Mouse (Mus musculus): ENCODE measurements around the gene Nedd4. TPM values are rescaled to one million over a fixed set of nuclear protein-coding genes. Genes with fewer than 3 reads are reported as not detected.
"Not testable (repeated sequence)": the region's sequence is repeated elsewhere in the genome, so short reads cannot be mapped to it uniquely, and the experiment has no call there.

Nedd4 gene
- polyA plus RNA-seq, 1 experiment from 2014 or later: 660 TPM

DNA sequence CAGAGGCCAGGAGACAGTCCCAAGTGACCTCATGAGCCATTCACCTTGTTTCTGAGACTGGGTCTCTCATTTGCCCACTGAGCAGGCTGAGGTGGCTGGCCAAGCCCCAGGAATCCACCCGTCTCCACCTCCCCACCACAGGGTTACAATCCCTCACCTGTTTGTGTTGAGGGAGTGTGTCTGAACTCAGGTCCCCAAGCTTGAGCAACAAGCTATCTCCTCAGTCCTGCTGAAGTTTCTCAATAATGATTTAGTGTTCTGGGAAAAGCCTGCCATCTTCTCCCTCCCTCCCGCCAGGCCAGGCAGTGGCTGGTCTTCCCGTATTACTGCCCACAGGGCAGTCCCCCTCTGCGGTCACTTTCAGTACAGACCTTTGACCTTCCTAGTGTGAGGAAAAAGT lies 5.7 kb upstream of the Nedd4 start:
- no peak for DNase-seq (ENCODE audit: low spot score)
- Histone ChIP-seq H3K9me3 (no peaks in the 10 kb centered on the region), H3K36me3 (replicated peaks) (no peaks in the 10 kb centered on the region), H3K4me3 (no peak overlapping the region), H3K4me1 (peaks cover 70% of the 10 kb centered on the region), H3K27ac (replicated peaks) (peak overlapping the region; percentile 55), H3K27me3 (replicated peaks; ENCODE audit: low read depth, poor library complexity, severe bottlenecking) (no peaks in the 10 kb centered on the region)
- WGBS: 23% methylated on average over 4 of the region's 4 CpGs

GRCm38 (mm10) chr9:72656940-72657339 lies 5.2 kb upstream of the Nedd4 start:
- H3K36me3 ChIP-seq (replicated peaks): no peaks in the 10 kb centered on the region
- H3K4me3 ChIP-seq: no peak overlapping the region
- no peaks in the 10 kb centered on the region for H3K27me3 ChIP-seq (replicated peaks; ENCODE audit: low read depth, poor library complexity, severe bottlenecking)
- no peak for DNase-seq (ENCODE audit: low spot score)
- WGBS: 32% methylated on average over 3 of the region's 3 CpGs
- H3K27ac ChIP-seq (replicated peaks): peak overlapping the region; percentile 55
- peaks cover 70% of the 10 kb centered on the region for H3K4me1 ChIP-seq
- H3K9me3 ChIP-seq: no peaks in the 10 kb centered on the region

DNA sequence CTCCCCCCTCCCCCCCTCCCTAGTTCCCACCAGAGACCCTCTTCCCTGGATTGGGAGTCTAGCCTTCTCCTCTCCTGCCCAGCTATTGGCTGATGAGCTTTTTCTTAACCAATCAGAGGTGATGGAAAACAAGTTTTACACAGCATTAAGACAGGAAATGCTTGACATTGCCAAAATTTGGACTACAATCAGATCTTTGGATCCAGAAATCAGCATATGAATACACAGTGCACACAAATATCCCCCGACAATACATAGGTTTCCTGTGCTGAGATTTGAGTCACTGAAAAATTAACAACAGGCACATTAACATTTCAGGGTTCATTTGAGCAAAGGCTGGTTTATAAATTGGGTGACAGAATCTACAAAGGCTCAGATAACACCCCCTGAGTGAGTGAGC lies 4.5 kb upstream of the Nedd4 start:
- peaks cover 68% of the 10 kb centered on the region for H3K4me1 ChIP-seq
- 84% methylated on average over 1 of the region's 1 CpGs for WGBS

GRCm38 (mm10) chr9:72660139-72660538 lies 2.0 kb upstream of the Nedd4 start:
- peaks cover 62% of the 10 kb centered on the region for H3K4me1 ChIP-seq
- no peaks in the 10 kb centered on the region for H3K27me3 ChIP-seq (replicated peaks; ENCODE audit: low read depth, poor library complexity, severe bottlenecking)
- H3K36me3 ChIP-seq (replicated peaks): peaks cover 15% of the 10 kb centered on the region
- no peak for DNase-seq (ENCODE audit: low spot score)
- 87% methylated on average over 4 of the region's 4 CpGs for WGBS
- H3K9me3 ChIP-seq: no peaks in the 10 kb centered on the region
- no peak overlapping the region for H3K4me3 ChIP-seq
- 0 out of 2 replicates have a peak overlapping the region, but pooled peaks have one; percentile 25 for H3K27ac ChIP-seq (replicated peaks)

More for the DNA sequence above, 4.5 kb upstream of the Nedd4 start:
- Histone ChIP-seq H3K4me3 (no peak overlapping the region), H3K36me3 (replicated peaks) (no peaks in the 10 kb centered on the region), H3K9me3 (no peaks in the 10 kb centered on the region), H3K27ac (replicated peaks) (no peak overlapping the region), H3K27me3 (replicated peaks; ENCODE audit: low read depth, poor library complexity, severe bottlenecking) (no peaks in the 10 kb centered on the region)
- DNase-seq (ENCODE audit: low spot score): no peak

DNA sequence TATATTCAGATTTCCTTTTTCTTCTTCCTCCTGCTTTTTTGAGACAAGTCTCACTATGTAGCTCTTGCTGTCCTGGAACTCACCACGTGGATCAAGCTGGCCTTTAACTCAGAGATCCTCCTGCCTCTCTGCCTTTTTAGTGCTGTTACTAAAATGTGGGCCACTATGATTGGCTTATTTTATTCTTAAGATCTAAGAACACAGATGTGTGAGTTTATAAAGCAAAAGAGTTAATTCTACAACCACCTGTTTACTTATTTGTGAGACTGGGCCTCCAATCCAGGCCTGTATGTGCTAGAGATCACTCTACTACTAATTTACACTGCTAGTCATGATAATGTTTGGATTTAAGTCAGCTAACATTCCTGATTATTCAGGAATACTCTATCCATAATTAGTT lies 1.2 kb upstream of the Nedd4 start:
- no peak for DNase-seq (ENCODE audit: low spot score)
- Histone ChIP-seq H3K27me3 (replicated peaks; ENCODE audit: low read depth, poor library complexity, severe bottlenecking) (no peaks in the 10 kb centered on the region), H3K36me3 (replicated peaks) (peaks cover 23% of the 10 kb centered on the region), H3K9me3 (no peaks in the 10 kb centered on the region), H3K4me3 (peak overlapping the region; percentile 99), H3K4me1 (peaks cover 61% of the 10 kb centered on the region), H3K27ac (replicated peaks) (peak overlapping the region; percentile 100)
- 37% methylated on average over 1 of the region's 1 CpGs for WGBS

- H3K36me3 ChIP-seq (replicated peaks): peaks cover 28% of the 10 kb centered on the region
- H3K9me3 ChIP-seq: no peaks in the 10 kb centered on the region
- peak overlapping the region; percentile 99 for H3K4me3 ChIP-seq
- under 1% methylated on average over 13 of the region's 13 CpGs for whole genome bisulfite sequencing
- peaks cover 57% of the 10 kb centered on the region for H3K4me1 ChIP-seq
- peak overlapping the region; percentile 100 for H3K27ac ChIP-seq (replicated peaks)
- no peaks in the 10 kb centered on the region for H3K27me3 ChIP-seq (replicated peaks; ENCODE audit: low read depth, poor library complexity, severe bottlenecking)
- DNase-seq (ENCODE audit: low spot score): no peak
These were observed 618 bp upstream of the Nedd4 start for GRCm38 (mm10) chr9:72661561-72661894.

DNA sequence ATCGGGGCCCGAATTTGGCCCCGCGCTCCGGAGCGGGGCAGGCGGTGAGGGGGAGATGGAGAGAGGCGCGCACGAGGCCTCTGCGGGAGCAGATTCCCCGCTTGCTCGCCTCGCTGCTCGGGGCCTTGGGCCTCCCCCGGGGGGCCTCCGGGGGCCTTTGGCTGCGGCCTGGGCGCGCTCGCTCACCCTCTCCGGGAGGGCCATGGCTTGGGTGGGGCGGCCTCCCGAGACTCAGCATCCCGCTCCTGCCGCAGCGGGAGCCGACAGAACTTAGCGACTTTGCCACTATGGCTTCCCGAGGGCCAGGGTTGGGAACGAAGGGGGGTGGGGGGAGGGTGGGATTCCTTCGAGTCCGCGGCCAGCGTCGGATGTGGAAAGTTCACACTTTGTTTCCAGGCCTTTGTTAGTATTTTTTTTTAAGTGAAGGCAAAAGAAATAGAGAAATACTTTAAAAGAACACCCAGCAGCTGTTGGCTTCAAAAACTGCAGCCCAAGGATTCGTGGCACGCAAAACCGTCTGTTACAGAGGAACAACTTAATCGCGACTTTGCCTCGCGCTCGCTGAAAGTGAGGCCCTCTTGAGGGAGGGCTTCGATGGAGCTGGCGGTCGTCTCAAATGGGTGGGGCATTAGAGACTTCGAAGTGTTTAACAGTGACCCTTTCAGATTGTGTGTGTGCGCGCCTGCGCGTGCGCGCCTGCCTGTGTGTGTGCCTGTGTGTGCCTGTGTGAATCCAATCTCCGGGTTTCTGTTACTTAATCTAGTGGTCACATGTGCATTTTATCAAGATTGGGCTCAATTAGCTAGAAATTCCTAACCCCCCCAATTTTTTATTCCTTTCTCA lies 766 bp downstream of the Nedd4 start:
- peaks cover 51% of the 10 kb centered on the region for H3K4me1 ChIP-seq
- WGBS: under 1% methylated on average over 55 of the region's 55 CpGs

GRCm38 (mm10) chr9:72663534-72663918 lies 1.4 kb downstream of the Nedd4 start:
- Histone ChIP-seq H3K4me3 (peak overlapping the region; percentile 99), H3K36me3 (replicated peaks) (peaks cover 48% of the 10 kb centered on the region), H3K27ac (replicated peaks) (peak overlapping the region; percentile 100), H3K9me3 (no peaks in the 10 kb centered on the region), H3K4me1 (peaks cover 51% of the 10 kb centered on the region), H3K27me3 (replicated peaks; ENCODE audit: low read depth, poor library complexity, severe bottlenecking) (no peaks in the 10 kb centered on the region)
- DNase-seq (ENCODE audit: low spot score): no peak
- 15% methylated on average over 10 of the region's 10 CpGs for WGBS

More for the DNA sequence above, 766 bp downstream of the Nedd4 start:
- Histone ChIP-seq H3K27me3 (replicated peaks; ENCODE audit: low read depth, poor library complexity, severe bottlenecking) (no peaks in the 10 kb centered on the region), H3K9me3 (no peaks in the 10 kb centered on the region), H3K36me3 (replicated peaks) (peaks cover 42% of the 10 kb centered on the region), H3K27ac (replicated peaks) (peak overlapping the region; percentile 100), H3K4me3 (peak overlapping the region; percentile 99)
- peak; percentile 91 for DNase-seq (ENCODE audit: low spot score)

- Histone ChIP-seq H3K36me3 (replicated peaks) (peaks cover 59% of the 10 kb centered on the region), H3K27ac (replicated peaks) (peak overlapping the region; percentile 100)
- WGBS: 69% methylated on average over 12 of the region's 12 CpGs
These were observed 2.5 kb downstream of the Nedd4 start for GRCm38 (mm10) chr9:72664409-72665351.

DNA sequence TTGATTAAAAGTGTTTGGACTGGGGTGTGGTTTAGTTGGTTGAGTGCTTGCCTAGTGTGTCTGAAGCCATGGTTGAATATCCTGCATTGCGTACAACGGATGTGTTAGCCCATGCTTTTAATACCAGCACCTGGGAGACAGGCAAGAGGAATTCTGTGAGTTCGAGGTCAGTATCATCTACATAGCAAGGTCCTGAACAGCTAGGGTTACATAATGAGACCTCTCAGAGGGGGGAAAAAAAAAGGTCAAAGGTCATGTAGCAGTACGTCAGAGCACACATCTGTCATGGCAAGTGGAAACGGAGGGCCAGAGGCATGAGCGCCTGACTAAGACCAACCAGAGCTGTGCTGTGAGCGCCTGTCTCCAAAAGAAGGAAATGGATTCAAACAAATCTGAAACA lies 3.4 kb downstream of the Nedd4 start:
- 50% methylated on average over 7 of the region's 7 CpGs for WGBS
- H3K4me3 ChIP-seq: peak overlapping the region; percentile 99
- no peak for DNase-seq (ENCODE audit: low spot score)
- no peaks in the 10 kb centered on the region for H3K9me3 ChIP-seq
- 0 out of 2 replicates have a peak overlapping the region, but pooled peaks have one; percentile 4 for H3K27ac ChIP-seq (replicated peaks)
- H3K4me1 ChIP-seq: peaks cover 53% of the 10 kb centered on the region
- peaks cover 68% of the 10 kb centered on the region for H3K36me3 ChIP-seq (replicated peaks)
- no peaks in the 10 kb centered on the region for H3K27me3 ChIP-seq (replicated peaks; ENCODE audit: low read depth, poor library complexity, severe bottlenecking)

More at GRCm38 (mm10) chr9:72664409-72665351, 2.5 kb downstream of the Nedd4 start:
- H3K9me3 ChIP-seq: no peaks in the 10 kb centered on the region
- DNase-seq (ENCODE audit: low spot score): no peak
- peaks cover 53% of the 10 kb centered on the region for H3K4me1 ChIP-seq
- H3K27me3 ChIP-seq (replicated peaks; ENCODE audit: low read depth, poor library complexity, severe bottlenecking): no peaks in the 10 kb centered on the region
- H3K4me3 ChIP-seq: peak overlapping the region; percentile 99

DNA sequence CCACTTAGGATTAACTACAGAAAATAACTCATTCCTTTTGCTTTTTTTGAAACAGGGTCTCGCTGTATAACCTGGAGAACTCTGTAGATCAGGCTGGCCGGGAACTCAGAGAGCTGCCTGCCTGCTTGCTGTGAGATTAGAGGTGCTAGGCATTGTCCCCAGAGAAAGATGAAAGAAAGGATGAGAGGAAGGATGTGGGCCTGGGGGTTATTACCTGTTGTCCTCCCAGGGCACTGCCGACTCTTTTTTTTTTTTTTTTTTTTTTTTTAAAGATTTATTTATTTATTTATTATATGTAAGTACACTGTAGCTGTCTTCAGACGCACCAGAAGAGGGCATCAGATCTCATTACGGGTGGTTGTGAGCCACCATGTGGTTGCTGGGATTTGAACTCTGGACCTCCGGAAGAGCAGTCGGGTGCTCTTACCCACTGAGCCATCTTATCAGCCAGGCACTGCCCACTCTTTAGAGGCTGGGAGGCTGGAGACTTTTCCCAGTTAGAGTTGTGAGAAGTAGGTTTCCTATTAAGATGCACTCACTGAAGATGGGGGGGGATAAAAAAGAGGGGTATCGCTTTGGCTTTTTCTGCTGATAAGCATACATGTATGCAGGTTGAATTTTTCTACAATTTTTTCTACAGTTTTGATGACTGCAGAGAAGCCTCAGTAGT lies 4.3 kb downstream of the Nedd4 start:
- WGBS: 76% methylated on average over 8 of the region's 8 CpGs
- not testable (repeated sequence) for H3K27me3 ChIP-seq (replicated peaks; ENCODE audit: low read depth, poor library complexity, severe bottlenecking); H3K27ac ChIP-seq (replicated peaks); H3K9me3 ChIP-seq; DNase-seq (ENCODE audit: low spot score)
- H3K4me1 ChIP-seq: peaks cover 43% of the 10 kb centered on the region
- H3K36me3 ChIP-seq (replicated peaks): peaks cover 75% of the 10 kb centered on the region
- H3K4me3 ChIP-seq: peak overlapping the region; percentile 16; the same call in 1 of the 2 replicates

DNA sequence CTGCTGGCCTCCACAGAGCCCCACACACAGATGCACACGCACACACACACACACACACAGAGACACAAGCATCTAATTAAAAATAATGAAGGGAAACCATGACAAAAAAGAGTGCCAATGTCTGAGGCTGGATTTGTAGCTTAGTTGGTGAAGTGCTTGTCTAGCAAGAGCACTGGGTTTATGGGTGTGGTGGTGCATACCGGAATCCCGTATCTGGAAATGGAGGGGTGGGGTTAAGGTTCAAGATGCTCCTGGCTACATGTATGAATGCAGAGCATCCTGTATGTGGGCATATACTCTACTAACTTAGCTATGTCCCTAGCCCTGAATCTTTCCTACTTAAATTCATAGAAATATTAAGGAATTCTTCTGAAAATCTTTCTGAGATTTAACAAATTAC lies 5.0 kb downstream of the Nedd4 start:
- Histone ChIP-seq H3K27me3 (replicated peaks; ENCODE audit: low read depth, poor library complexity, severe bottlenecking) (no peaks in the 10 kb centered on the region), H3K27ac (replicated peaks) (no peak overlapping the region), H3K36me3 (replicated peaks) (peaks cover 82% of the 10 kb centered on the region), H3K4me1 (peaks cover 39% of the 10 kb centered on the region), H3K9me3 (no peaks in the 10 kb centered on the region), H3K4me3 (no peak overlapping the region; the same call in 1 of the 2 replicates)
- DNase-seq (ENCODE audit: low spot score): no peak
- WGBS: 86% methylated on average over 3 of the region's 3 CpGs

Measured in embryonic facial prominence, embryonic 10.5 days (tissue).